Mouse (Mus musculus) lung, postnatal 36 days (tissue): ENCODE data around the gene Ipo9.

Experiments
- DNase-seq: peaks from one replicate; pipeline ENCODE4 v3.0.0; 2022; ENCODE audit warnings: mixed read lengths

Ipo9 gene

GRCm38 (mm10) chr1:135427390-135427789 lies 2.9 kb downstream of the Ipo9 start:
- DNase-seq: no peak

- DNase-seq: no peak
Observed at GRCm38 (mm10) chr1:135426645-135427044, 3.7 kb downstream of the Ipo9 start.

GRCm38 (mm10) chr1:135422772-135423171 lies 7.5 kb downstream of the Ipo9 start:
- DNase-seq: no peak

GRCm38 (mm10) chr1:135413996-135414395 lies 16.3 kb downstream of the Ipo9 start:
- DNase-seq: peak; percentile 64

- DNase-seq: no peak
Observed at GRCm38 (mm10) chr1:135412130-135412529, 18.2 kb downstream of the Ipo9 start.

- DNase-seq: peak; percentile 83
Observed at GRCm38 (mm10) chr1:135410967-135411366, 19.3 kb downstream of the Ipo9 start.

- DNase-seq: no peak
Observed at GRCm38 (mm10) chr1:135408973-135409372, 21.3 kb downstream of the Ipo9 start.

GRCm38 (mm10) chr1:135405356-135405755 lies 24.9 kb downstream of the Ipo9 start:
- no peak for DNase-seq

- peak; percentile 13 for DNase-seq
Observed at GRCm38 (mm10) chr1:135401452-135402110, 28.7 kb downstream of the Ipo9 start.

GRCm38 (mm10) chr1:135399466-135399865 lies 30.8 kb downstream of the Ipo9 start:
- no peak for DNase-seq

GRCm38 (mm10) chr1:135385161-135385560 lies 45.1 kb downstream of the Ipo9 start:
- DNase-seq: no peak

GRCm38 (mm10) chr1:135384171-135384570 lies 46.1 kb downstream of the Ipo9 start:
- DNase-seq: no peak

- peak; percentile 59 for DNase-seq
Observed at GRCm38 (mm10) chr1:135381560-135381959, 48.7 kb downstream of the Ipo9 start.

GRCm38 (mm10) chr1:135380071-135380991 lies 50.0 kb downstream of the Ipo9 start:
- no peak for DNase-seq

GRCm38 (mm10) chr1:135379048-135379447 lies 51.3 kb downstream of the Ipo9 start:
- no peak for DNase-seq

GRCm38 (mm10) chr1:135378576-135378975 lies 51.7 kb downstream of the Ipo9 start:
- peak; percentile 10 for DNase-seq

- DNase-seq: peak; percentile 62
Observed at GRCm38 (mm10) chr1:135374868-135375581, 55.3 kb downstream of the Ipo9 start, which contains the start of gene Shisa4. TSS of gene Shisa4 (minus strand) at chr1:135375237.

- DNase-seq: no peak
Observed at GRCm38 (mm10) chr1:135374175-135374867, 56.0 kb downstream of the Ipo9 start.

- DNase-seq: no peak
Observed at GRCm38 (mm10) chr1:135373171-135373677, 57.1 kb downstream of the Ipo9 start.

- DNase-seq: no peak
Observed at GRCm38 (mm10) chr1:135369415-135369814, 60.9 kb downstream of the Ipo9 start.

GRCm38 (mm10) chr1:135368982-135369381 lies 61.3 kb downstream of the Ipo9 start:
- DNase-seq: peak; percentile 78

- DNase-seq: peak; percentile 92
Observed at GRCm38 (mm10) chr1:135368245-135368644, 62.1 kb downstream of the Ipo9 start.
